Mouse (Mus musculus): ENCODE data around the gene Ncam1. TPM values are rescaled to one million over a fixed set of nuclear protein-coding genes. Genes with fewer than 3 reads are reported as not detected.

Gene Ncam1
- polyA plus RNA-seq, 1 experiment from 2014 or later, result 80.0 TPM

DNA sequence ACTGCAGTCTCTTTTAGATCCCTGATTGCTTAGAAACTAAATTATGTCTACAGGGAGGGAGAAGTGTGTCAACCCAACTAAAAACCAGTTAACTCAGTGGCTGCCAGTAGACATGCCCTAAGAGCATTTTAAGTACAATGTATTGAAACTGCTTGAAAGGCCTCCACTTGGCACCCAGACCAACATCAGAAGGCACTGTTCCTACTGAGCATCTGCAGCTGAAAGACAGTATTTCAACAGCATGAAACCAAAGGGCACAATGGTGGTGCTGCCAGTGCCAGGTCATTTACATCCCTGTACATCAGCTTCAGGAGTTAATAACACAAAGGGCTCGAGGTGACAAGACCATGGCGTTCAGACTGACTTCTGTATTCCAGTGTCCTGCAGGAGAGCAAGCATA, 5.5 kb downstream of the Ncam1 start:
- Histone ChIP-seq H3K4me3 (no peak overlapping the region), H3K4me1 (replicated peaks) (peaks cover 9% of the 10 kb centered on the region; the same call in 1 of the 2 replicates), H3K36me3 (no peaks in the 10 kb centered on the region), H3K27ac (ENCODE audit: poor library complexity, severe bottlenecking) (no peak overlapping the region), H3K9me3 (replicated peaks) (no peaks in the 10 kb centered on the region), H3K9ac (no peak overlapping the region), H3K4me2 (no peak overlapping the region), H3K27me3 (replicated peaks) (no peaks in the 10 kb centered on the region)
- no peak for ATAC-seq (ENCODE audit: insufficient number of reproducible peaks, low FRiP score)
- WGBS, result 63% methylated on average over 2 of the region's 2 CpGs

DNA sequence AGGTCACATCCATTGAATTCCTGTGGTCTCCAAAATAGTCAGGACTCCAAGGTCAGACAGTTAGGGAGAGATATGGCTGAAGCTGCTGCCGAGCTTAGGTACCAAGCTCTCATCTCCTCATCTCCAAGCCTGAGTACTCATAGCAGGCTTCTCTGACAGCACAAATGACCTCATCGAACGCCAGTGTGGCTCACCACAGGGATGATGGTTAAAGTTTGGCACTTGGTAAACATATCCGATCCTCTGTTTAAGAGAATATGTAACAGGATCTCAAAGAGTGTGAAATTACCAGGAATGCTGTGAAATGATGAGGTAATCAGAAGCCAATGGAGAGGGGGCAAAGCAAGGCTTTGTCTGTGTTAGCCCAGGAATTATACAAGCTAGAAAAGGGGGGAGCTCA, 6.1 kb downstream of the Ncam1 start:
- H3K4me3 ChIP-seq, result no peak overlapping the region
- no peak overlapping the region for H3K4me2 ChIP-seq
- ATAC-seq (ENCODE audit: insufficient number of reproducible peaks, low FRiP score), result no peak
- H3K27ac ChIP-seq (ENCODE audit: poor library complexity, severe bottlenecking), result no peak overlapping the region
- peaks cover 9% of the 10 kb centered on the region; the same call in 1 of the 2 replicates for H3K4me1 ChIP-seq (replicated peaks)
- no peaks in the 10 kb centered on the region for H3K9me3 ChIP-seq (replicated peaks)
- no peaks in the 10 kb centered on the region for H3K27me3 ChIP-seq (replicated peaks)
- no peaks in the 10 kb centered on the region for H3K36me3 ChIP-seq
- H3K9ac ChIP-seq, result no peak overlapping the region
- WGBS, result 52% methylated on average over 4 of the region's 4 CpGs

DNA sequence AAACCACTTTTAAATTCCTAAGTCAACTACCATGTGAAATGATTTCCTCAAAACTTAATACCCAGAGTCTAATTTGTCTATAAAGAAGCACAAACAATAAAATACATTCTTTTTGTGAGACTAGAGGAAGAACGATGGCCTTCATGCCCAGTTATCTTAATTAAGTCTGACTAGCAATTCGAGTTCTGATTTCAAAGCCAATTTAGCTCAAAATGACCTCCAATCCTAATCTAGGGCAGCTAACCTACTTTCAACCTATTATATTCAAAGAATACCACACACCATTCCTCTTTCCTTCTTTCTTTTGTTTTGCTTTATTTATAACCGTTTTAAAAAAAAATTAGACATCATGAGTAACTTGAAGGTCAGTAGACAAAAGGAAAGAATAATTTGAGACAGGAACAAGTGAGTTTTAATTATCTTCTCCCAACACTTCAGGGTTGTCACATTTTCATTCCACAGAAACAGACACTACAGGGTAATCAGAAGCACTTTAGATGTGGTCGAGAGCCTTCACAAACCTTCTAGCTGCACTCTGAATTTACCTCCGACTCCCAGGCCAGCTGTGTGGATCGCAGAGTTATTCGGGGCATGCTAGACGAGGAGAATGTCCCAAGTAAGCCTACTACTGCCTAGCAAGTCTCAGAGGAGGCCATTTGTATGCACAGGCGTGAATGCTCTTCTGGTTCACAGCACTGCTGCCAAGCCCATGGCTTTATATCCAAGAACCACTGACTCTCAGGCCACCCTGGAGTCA, 17.5 kb downstream of the Ncam1 start:
- Histone ChIP-seq H3K27ac (ENCODE audit: poor library complexity, severe bottlenecking) (peak overlapping the region; percentile 75; the same call in 1 of the 2 replicates), H3K4me3 (no peak overlapping the region), H3K4me2 (0 out of 2 replicates have a peak overlapping the region, but pooled peaks have one; percentile 9), H3K4me1 (replicated peaks) (peaks cover 10% of the 10 kb centered on the region), H3K36me3 (0 out of 2 replicates have a peak, but pooled peaks cover 8% of the 10 kb centered on the region), H3K9ac (no peak overlapping the region), H3K27me3 (replicated peaks) (no peaks in the 10 kb centered on the region), H3K9me3 (replicated peaks) (peaks cover 4% of the 10 kb centered on the region)
- no peak for ATAC-seq (ENCODE audit: insufficient number of reproducible peaks, low FRiP score)
- 57% methylated on average over 9 of the region's 9 CpGs for WGBS

DNA sequence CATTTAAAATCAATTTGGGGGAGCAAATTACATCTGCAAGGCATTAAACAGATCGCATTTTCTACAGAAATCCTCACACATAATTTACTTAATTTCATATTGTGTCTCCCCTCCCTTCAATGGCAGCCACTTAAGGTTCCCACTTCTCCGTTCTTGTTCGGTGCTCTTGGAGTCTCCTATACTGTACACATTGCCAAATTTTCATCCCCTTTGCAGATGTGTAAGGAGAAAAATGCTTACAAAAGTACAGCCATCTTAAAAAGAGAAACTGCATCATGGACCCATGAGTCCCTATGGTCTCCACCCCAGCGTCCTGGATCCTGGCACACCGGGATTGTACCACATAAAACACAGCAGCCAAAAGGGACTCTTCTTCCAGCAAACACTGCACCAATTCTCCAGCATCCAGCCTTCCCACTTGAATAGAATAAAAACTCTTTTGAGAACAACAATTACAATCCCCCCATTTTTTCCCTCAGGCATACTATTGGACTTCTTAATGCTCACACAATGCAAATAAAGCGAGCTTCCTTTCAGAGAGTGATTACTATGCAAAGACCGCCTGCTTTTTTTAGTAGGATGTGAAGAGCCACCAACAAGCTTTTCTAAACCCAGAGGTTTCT, 21.6 kb downstream of the Ncam1 start:
- Histone ChIP-seq H3K9ac (no peak overlapping the region), H3K9me3 (replicated peaks) (peaks cover 4% of the 10 kb centered on the region; the same call in 1 of the 2 replicates), H3K4me2 (no peak overlapping the region), H3K4me1 (replicated peaks) (peaks cover 10% of the 10 kb centered on the region), H3K4me3 (no peak overlapping the region), H3K27me3 (replicated peaks) (no peaks in the 10 kb centered on the region), H3K27ac (ENCODE audit: poor library complexity, severe bottlenecking) (no peak overlapping the region), H3K36me3 (0 out of 2 replicates have a peak, but pooled peaks cover 2% of the 10 kb centered on the region)
- no peak for ATAC-seq (ENCODE audit: insufficient number of reproducible peaks, low FRiP score)
- 84% methylated on average over 7 of the region's 7 CpGs for WGBS

DNA sequence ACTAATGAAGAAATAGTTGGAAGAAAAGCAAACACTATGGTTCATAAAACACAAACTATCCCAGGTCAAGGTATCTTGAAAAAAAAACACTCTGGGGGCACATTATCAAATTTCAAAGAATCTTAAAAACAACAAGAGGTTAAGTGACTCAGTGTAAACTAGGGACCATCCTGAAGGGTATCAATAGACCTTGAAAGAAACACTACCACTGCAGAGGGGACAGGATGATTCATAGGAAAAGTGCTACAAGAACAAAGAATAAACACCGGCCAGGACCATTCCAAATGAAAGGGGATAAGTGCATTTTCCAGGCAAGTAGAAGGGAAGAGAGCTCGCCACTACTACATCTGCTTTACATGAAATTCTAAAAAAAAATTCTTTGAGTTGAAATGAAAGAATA, 32.1 kb downstream of the Ncam1 start:
- Histone ChIP-seq H3K4me3 (no peak overlapping the region), H3K27me3 (replicated peaks) (no peaks in the 10 kb centered on the region), H3K36me3 (no peaks in the 10 kb centered on the region), H3K4me1 (replicated peaks) (no peaks in the 10 kb centered on the region), H3K4me2 (no peak overlapping the region), H3K27ac (ENCODE audit: poor library complexity, severe bottlenecking) (no peak overlapping the region), H3K9ac (no peak overlapping the region), H3K9me3 (replicated peaks) (no peaks in the 10 kb centered on the region)
- WGBS, result 61% methylated on average over 2 of the region's 2 CpGs
- no peak for ATAC-seq (ENCODE audit: insufficient number of reproducible peaks, low FRiP score)

DNA sequence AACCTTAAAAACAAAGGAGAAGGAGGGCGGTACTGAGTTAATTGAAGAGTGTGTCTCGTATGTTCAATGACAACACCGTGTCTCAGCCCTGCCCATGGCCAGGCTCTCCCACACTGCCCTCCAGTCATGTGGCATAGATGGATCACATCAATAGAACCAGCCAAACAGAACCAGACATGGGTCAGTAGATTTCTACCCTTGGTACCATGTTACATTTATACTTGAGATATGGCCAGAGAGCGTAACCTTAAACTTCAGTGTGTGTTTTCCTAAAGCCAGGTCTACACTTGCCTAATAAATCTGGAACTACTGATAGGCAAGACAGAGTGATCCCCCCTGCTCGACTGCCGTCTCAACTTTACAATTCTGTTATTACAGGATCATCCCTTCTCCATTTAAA, 38.2 kb downstream of the Ncam1 start:
- WGBS, result 84% methylated on average over 6 of the region's 6 CpGs
- H3K27ac ChIP-seq (ENCODE audit: poor library complexity, severe bottlenecking), result no peak overlapping the region
- H3K4me2 ChIP-seq, result no peak overlapping the region
- H3K27me3 ChIP-seq (replicated peaks), result no peaks in the 10 kb centered on the region
- no peak for ATAC-seq (ENCODE audit: insufficient number of reproducible peaks, low FRiP score)
- H3K36me3 ChIP-seq, result no peaks in the 10 kb centered on the region
- H3K9me3 ChIP-seq (replicated peaks), result no peaks in the 10 kb centered on the region
- no peak overlapping the region for H3K4me3 ChIP-seq
- H3K4me1 ChIP-seq (replicated peaks), result peaks cover 17% of the 10 kb centered on the region
- no peak overlapping the region for H3K9ac ChIP-seq

DNA sequence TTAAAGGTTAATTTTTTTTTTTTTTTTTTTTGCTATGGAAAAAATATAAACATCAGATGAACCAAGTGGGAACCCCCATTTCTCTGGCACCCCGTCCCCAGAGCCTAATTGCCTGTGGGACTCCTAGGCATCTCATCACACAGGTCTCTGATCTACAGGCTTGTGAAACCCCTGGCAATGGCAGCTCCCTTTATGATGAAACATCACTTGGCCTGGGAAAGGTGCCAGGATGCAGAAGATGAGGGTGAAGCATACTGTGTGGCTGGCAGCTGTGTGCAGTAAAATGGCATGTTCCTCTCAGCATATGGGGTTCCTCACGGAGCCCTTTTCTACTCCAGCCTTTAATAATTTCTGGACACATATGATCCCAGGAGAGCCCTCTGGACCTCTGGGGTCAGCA, 40.3 kb downstream of the Ncam1 start:
- H3K9me3 ChIP-seq (replicated peaks), result no peaks in the 10 kb centered on the region
- H3K4me2 ChIP-seq, result no peak overlapping the region
- no peaks in the 10 kb centered on the region for H3K36me3 ChIP-seq
- no peak overlapping the region for H3K4me3 ChIP-seq
- H3K4me1 ChIP-seq (replicated peaks), result peaks cover 29% of the 10 kb centered on the region
- no peaks in the 10 kb centered on the region for H3K27me3 ChIP-seq (replicated peaks)
- no peak overlapping the region for H3K9ac ChIP-seq
- no peak for ATAC-seq (ENCODE audit: insufficient number of reproducible peaks, low FRiP score)
- WGBS, result 68% methylated on average over 2 of the region's 2 CpGs
- H3K27ac ChIP-seq (ENCODE audit: poor library complexity, severe bottlenecking), result no peak overlapping the region

DNA sequence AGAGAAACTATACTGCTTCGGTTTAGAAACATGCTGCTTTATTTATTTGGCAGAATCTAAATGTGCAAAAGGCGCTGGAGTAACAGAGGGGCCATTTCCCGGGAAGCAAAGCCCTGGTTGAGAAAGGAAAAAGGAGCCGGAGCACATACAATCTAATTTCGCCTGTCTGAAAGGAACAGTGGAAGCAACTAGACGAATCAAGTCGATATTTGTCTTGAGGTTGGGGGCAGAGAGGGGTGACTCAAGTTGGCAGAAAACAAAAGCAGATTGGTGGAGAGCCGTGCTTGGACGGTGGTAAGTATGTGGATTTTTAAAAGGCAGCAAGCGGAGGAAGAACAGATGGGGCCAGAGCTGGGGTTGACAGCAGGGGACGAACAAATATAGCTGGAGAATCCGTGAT, 40.7 kb downstream of the Ncam1 start:
- Histone ChIP-seq H3K4me2 (no peak overlapping the region), H3K27ac (ENCODE audit: poor library complexity, severe bottlenecking) (peak overlapping the region; percentile 38; the same call in 1 of the 2 replicates), H3K27me3 (replicated peaks) (no peaks in the 10 kb centered on the region), H3K9ac (no peak overlapping the region), H3K9me3 (replicated peaks) (no peaks in the 10 kb centered on the region), H3K4me3 (no peak overlapping the region), H3K36me3 (no peaks in the 10 kb centered on the region), H3K4me1 (replicated peaks) (peaks cover 29% of the 10 kb centered on the region)
- ATAC-seq (ENCODE audit: insufficient number of reproducible peaks, low FRiP score), result no peak
- 66% methylated on average over 12 of the region's 12 CpGs for WGBS

DNA sequence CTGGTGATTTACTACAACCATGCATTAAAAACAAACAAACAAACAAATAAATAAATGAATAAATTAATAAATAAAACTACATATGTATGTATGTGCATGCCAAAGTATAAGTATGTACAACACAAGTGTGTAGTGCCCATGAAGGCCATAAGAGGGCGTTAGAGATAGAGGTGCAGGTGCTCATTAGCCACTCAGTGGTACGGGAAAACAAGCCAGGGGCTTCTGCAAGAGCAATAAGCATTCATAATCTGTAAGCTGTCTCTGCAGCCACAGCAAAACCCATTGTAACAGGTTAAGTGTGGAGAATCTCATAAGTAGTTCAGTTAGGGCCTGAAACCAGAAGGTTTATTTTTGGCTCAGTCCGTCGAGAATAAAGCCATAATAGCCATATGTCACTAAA, 41.1 kb downstream of the Ncam1 start:
- no peak overlapping the region for H3K9ac ChIP-seq
- no peak overlapping the region for H3K4me2 ChIP-seq
- no peaks in the 10 kb centered on the region for H3K36me3 ChIP-seq
- H3K4me3 ChIP-seq, result no peak overlapping the region
- H3K27ac ChIP-seq (ENCODE audit: poor library complexity, severe bottlenecking), result no peak overlapping the region
- no peaks in the 10 kb centered on the region for H3K27me3 ChIP-seq (replicated peaks)
- no peak for ATAC-seq (ENCODE audit: insufficient number of reproducible peaks, low FRiP score)
- WGBS, result 76% methylated on average over 4 of the region's 4 CpGs
- no peaks in the 10 kb centered on the region for H3K9me3 ChIP-seq (replicated peaks)
- H3K4me1 ChIP-seq (replicated peaks), result peaks cover 29% of the 10 kb centered on the region

DNA sequence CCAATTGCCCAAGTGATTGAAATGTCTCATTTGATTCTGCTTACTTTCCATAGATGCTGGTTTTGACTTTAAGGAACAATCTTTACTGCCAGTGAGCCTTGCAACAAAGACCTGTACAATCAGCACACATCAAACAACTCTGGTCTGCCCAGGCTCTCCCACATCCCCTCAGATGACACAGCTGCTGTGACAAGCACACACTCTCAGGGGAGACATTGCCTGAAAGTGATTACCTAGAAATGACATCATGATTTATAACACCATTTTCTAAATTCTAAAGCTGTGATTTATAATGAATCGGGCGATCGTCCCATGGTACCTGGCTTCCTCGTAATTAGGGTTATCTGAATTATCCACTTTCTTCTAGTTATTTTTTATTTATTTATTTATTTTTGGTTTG, 42.0 kb downstream of the Ncam1 start:
- ATAC-seq (ENCODE audit: insufficient number of reproducible peaks, low FRiP score), result no peak
- H3K27me3 ChIP-seq (replicated peaks), result no peaks in the 10 kb centered on the region
- no peak overlapping the region for H3K4me3 ChIP-seq
- 87% methylated on average over 4 of the region's 4 CpGs for WGBS
- no peak overlapping the region for H3K4me2 ChIP-seq
- no peak overlapping the region for H3K9ac ChIP-seq
- no peak overlapping the region for H3K27ac ChIP-seq (ENCODE audit: poor library complexity, severe bottlenecking)
- no peaks in the 10 kb centered on the region for H3K36me3 ChIP-seq
- H3K9me3 ChIP-seq (replicated peaks), result no peaks in the 10 kb centered on the region
- peaks cover 29% of the 10 kb centered on the region for H3K4me1 ChIP-seq (replicated peaks)

DNA sequence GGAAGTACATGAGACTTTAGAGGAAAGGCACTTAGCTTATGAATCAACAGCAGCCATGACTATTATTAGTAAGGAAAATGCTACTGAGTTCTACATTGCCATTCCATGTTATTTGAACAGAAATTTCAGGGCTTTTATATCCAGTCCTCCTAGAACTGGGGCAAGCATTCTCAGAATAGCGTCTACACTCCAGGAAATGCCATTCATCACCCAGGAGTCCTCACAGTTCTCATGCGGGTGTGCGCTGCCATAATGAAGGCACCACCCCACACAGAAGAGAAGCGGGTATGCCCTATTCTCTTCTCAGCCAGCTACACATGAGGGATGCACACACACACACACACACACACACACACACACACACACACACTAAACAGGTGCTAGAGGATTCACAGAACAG, 43.5 kb downstream of the Ncam1 start:
- H3K27me3 ChIP-seq (replicated peaks), result no peaks in the 10 kb centered on the region
- no peak overlapping the region for H3K4me3 ChIP-seq
- H3K27ac ChIP-seq (ENCODE audit: poor library complexity, severe bottlenecking), result no peak overlapping the region
- H3K9ac ChIP-seq, result no peak overlapping the region
- H3K4me2 ChIP-seq, result peak overlapping the region; percentile 11; the same call in 1 of the 2 replicates
- H3K36me3 ChIP-seq, result no peaks in the 10 kb centered on the region
- 43% methylated on average over 4 of the region's 4 CpGs for WGBS
- ATAC-seq (ENCODE audit: insufficient number of reproducible peaks, low FRiP score), result no peak
- no peaks in the 10 kb centered on the region for H3K9me3 ChIP-seq (replicated peaks)
- H3K4me1 ChIP-seq (replicated peaks), result peaks cover 36% of the 10 kb centered on the region

Data from heart, embryonic 12.5 days (tissue).